ENCODE assay signal across 14 mouse cellular contexts in the genomic region with DNA sequence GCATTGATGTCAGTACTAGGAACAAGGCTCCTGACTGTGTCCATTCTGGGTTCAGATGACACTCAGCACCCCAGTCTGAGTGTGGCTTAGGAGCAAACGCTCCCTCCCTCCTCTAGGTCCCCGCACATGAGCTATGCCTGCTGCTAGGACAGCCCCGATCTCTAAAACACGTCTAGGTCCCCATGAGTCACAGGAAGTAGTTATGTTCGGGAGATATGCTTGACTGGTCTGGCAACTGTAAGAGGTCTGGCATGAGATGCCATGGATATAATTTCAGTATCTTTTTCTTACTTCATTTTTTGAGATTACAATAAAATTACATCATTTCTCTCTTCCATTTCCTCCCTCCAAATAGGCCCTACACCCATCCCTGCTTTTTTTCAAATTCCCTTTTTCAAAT.
"Had no signal": no experiment of that assay in that cellular context is flagged by ENCODE, and none has a peak within 500 bp of the region (broad histone marks: within the 10 kb centered on the region; RNA-seq: fewer than 3 reads in every experiment).

No protein-coding gene starts in this region.

- H3K27ac ChIP-seq: limb, embryonic 12.5 days; liver, embryonic 13.5 days; lung, embryonic 15.5 days; macrophage; midbrain, embryonic 12.5 days; neural tube, embryonic 15.5 days had no signal

- H3K4me1 ChIP-seq: liver, embryonic 13.5 days; lung, embryonic 15.5 days; megakaryocyte, embryonic 14.5 days; midbrain, embryonic 12.5 days; neural tube, embryonic 15.5 days had no signal

- ATAC-seq: liver, postnatal 0 days; midbrain, embryonic 16.5 days had no signal

- DNase-seq: kidney, adult 18-20 months; kidney, postnatal 10 days; liver; liver, embryonic 13.5 days; liver, postnatal 0 days; lung, postnatal 14 days; thymus, postnatal 36 days had no signal

- H3K9ac ChIP-seq: limb, embryonic 12.5 days; liver, embryonic 13.5 days; liver, postnatal 0 days; lung, embryonic 15.5 days; midbrain, embryonic 12.5 days; neural tube, embryonic 15.5 days had no signal

- H3K4me2 ChIP-seq: limb, embryonic 12.5 days; liver, embryonic 13.5 days; lung, embryonic 15.5 days; midbrain, embryonic 12.5 days; neural tube, embryonic 15.5 days had no signal

- H3K4me3 ChIP-seq: limb, embryonic 12.5 days; liver, embryonic 13.5 days; lung, embryonic 15.5 days; midbrain, embryonic 12.5 days; neural tube, embryonic 15.5 days had no signal

- H3K9me3 ChIP-seq: limb, embryonic 12.5 days; liver, embryonic 13.5 days; lung, embryonic 15.5 days; megakaryocyte, embryonic 14.5 days; midbrain, embryonic 12.5 days; neural tube, embryonic 15.5 days had no signal

- H3K27me3 ChIP-seq: limb, embryonic 12.5 days; liver, embryonic 13.5 days; lung, embryonic 15.5 days; megakaryocyte, embryonic 14.5 days; midbrain, embryonic 12.5 days; neural tube, embryonic 15.5 days had no signal

- H3K36me3 ChIP-seq: limb, embryonic 12.5 days; liver, embryonic 13.5 days; lung, embryonic 15.5 days; midbrain, embryonic 12.5 days; neural tube, embryonic 15.5 days had no signal
